Mouse (Mus musculus): Measurements from ENCODE around the gene Ogfod1. TPM values are rescaled to one million over a fixed set of nuclear protein-coding genes. Genes with fewer than 3 reads are reported as not detected.

Ogfod1 gene
- polyA plus RNA-seq, 1 experiment from 2014 or later: 13.4 TPM

DNA sequence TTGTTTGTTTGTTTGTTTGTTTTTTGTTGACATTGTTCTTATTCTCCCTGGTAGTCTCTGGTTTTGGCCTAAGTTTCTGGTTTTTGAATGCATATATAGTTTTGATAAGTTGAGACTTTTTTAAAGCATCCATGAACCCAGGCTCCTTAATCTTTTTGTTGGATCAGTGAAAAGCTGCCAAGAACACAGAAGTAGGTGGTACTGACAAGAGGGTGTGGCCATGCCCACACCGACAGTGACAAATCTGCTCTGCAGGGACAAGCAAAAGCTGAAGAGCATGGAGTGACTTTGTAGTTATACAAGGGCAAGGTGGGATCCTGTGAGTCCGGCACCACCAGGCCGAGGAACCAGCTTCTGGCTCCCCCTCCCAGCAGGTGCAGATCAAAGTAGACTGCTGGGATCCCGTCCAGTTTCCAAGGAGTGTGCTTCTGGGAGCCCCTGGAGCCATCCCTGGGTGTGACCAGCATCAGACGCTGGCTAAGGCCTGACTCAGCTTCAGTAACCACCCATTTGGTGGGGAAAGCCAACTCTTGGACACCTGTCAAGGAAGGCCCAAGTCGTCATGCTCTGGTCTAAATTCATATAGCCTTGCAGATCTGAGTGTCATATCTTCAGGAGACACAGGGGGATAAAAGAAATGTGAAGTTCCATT is 73.7 kb downstream of the Ogfod1 start:
- Histone ChIP-seq H3K27me3 (replicated peaks; ENCODE audit: control insufficient read depth, insufficient read depth, low read length) (no peaks in the 10 kb centered on the region), H3K27ac (ENCODE audit: low read depth) (no peak overlapping the region), H3K9ac (ENCODE audit: low read length) (no peak overlapping the region), H3K9me3 (ENCODE audit: control insufficient read depth, low read length) (no peaks in the 10 kb centered on the region), H3K4me2 (ENCODE audit: low read length) (no peak overlapping the region), H3K4me1 (replicated peaks; ENCODE audit: control insufficient read depth, insufficient read depth, low read length) (no peaks in the 10 kb centered on the region), H3K4me3 (ENCODE audit: low read depth, low read length) (no peak overlapping the region), H3K36me3 (ENCODE audit: control insufficient read depth, insufficient read depth, low read length) (no peaks in the 10 kb centered on the region)
- ATAC-seq (replicated peaks; ENCODE audit: low FRiP score, low TSS enrichment, low read depth) (no peak), DNase-seq (ENCODE audit: low spot score) (no peak)
- WGBS: 77% methylated on average over 6 of the region's 6 CpGs

DNA sequence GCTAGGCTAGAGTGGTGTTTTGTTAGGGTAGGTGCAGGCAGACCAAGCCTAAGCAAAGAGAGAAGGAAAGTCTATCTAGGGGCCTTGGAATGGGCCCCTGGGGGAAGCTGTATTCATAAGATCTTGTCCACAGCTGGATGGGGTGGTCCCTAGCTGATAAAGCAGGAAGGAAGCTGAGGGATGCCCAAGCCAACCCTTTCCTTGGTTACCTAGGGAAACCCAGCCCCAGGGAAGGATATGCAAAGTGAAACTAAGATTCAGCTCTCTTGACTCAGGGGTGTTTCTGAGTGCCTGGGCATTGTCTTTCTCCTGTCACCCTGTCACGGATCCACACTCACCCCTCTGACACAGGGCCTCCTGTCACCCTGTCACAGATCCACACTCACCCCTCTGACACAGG is 76.4 kb downstream of the Ogfod1 start:
- Histone ChIP-seq H3K36me3 (ENCODE audit: control insufficient read depth, insufficient read depth, low read length) (no peaks in the 10 kb centered on the region), H3K4me1 (replicated peaks; ENCODE audit: control insufficient read depth, insufficient read depth, low read length) (no peaks in the 10 kb centered on the region), H3K27me3 (replicated peaks; ENCODE audit: control insufficient read depth, insufficient read depth, low read length) (no peaks in the 10 kb centered on the region), H3K9me3 (ENCODE audit: control insufficient read depth, low read length) (no peaks in the 10 kb centered on the region), H3K27ac (ENCODE audit: low read depth) (no peak overlapping the region), H3K4me3 (ENCODE audit: low read depth, low read length) (no peak overlapping the region), H3K4me2 (ENCODE audit: low read length) (no peak overlapping the region), H3K9ac (ENCODE audit: low read length) (no peak overlapping the region)
- DNase-seq (ENCODE audit: low spot score) (no peak), ATAC-seq (replicated peaks; ENCODE audit: low FRiP score, low TSS enrichment, low read depth) (no peak)
- 54% methylated on average over 1 of the region's 1 CpGs for WGBS

DNA sequence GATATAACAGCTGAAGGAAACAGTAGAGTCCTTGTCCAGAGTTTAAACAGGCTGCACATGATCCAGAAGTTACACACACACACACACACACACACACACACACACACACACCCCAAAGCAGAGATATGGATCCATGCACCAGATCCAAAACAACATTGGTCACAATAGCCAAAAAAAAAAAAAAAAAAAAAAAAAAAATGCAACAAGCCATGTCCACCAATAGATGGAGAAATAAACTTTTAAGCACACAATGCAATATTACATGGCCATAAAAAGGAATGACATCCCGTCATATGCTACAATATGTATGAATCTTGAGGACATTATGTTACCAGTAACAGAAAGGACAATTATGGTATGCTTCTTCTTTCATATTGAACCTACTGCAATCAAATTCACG is 77.0 kb downstream of the Ogfod1 start:
- Histone ChIP-seq H3K4me2 (ENCODE audit: low read length) (no peak overlapping the region), H3K27me3 (replicated peaks; ENCODE audit: control insufficient read depth, insufficient read depth, low read length) (no peaks in the 10 kb centered on the region), H3K9ac (ENCODE audit: low read length) (no peak overlapping the region), H3K27ac (ENCODE audit: low read depth) (no peak overlapping the region), H3K4me1 (replicated peaks; ENCODE audit: control insufficient read depth, insufficient read depth, low read length) (no peaks in the 10 kb centered on the region), H3K36me3 (ENCODE audit: control insufficient read depth, insufficient read depth, low read length) (no peaks in the 10 kb centered on the region), H3K9me3 (ENCODE audit: control insufficient read depth, low read length) (no peaks in the 10 kb centered on the region), H3K4me3 (ENCODE audit: low read depth, low read length) (no peak overlapping the region)
- DNase-seq (ENCODE audit: low spot score) (no peak), ATAC-seq (replicated peaks; ENCODE audit: low FRiP score, low TSS enrichment, low read depth) (no peak)
- 86% methylated on average over 2 of the region's 2 CpGs for WGBS

Other genes starting within 250 kb of the Ogfod1 start
- gene Gnao1, start 227.2 kb upstream of the Ogfod1 start, polyA plus RNA-seq (2014; fragmentation: Nextera tagmentation; extraction: Ambion mirVana): 14.3 and 14.8 TPM in 2 replicates
- gene Amfr, start 24.4 kb upstream of the Ogfod1 start, polyA plus RNA-seq (2014; fragmentation: Nextera tagmentation; extraction: Ambion mirVana): 42.4 and 47.8 TPM in 2 replicates
- 128 and 141 TPM in 2 replicates for gene Nudt21, start 167 bp upstream of the Ogfod1 start, polyA plus RNA-seq (2014; fragmentation: Nextera tagmentation; extraction: Ambion mirVana)
- 12.2 and 13.2 TPM in 2 replicates for gene Bbs2, start 61.7 kb downstream of the Ogfod1 start, polyA plus RNA-seq (2014; fragmentation: Nextera tagmentation; extraction: Ambion mirVana)
- 1.3 TPM in 1 of 2 replicates, not detected in the other for gene Mt4, start 100.0 kb downstream of the Ogfod1 start, polyA plus RNA-seq (2014; fragmentation: Nextera tagmentation; extraction: Ambion mirVana)
- gene Mt3, start 115.4 kb downstream of the Ogfod1 start, polyA plus RNA-seq (2014; fragmentation: Nextera tagmentation; extraction: Ambion mirVana): 8.0 and 8.7 TPM in 2 replicates
- 104 and 155 TPM in 2 replicates for gene Mt2, start 135.5 kb downstream of the Ogfod1 start, polyA plus RNA-seq (2014; fragmentation: Nextera tagmentation; extraction: Ambion mirVana)
- 473 and 778 TPM in 2 replicates for gene Mt1, start 141.9 kb downstream of the Ogfod1 start, polyA plus RNA-seq (2014; fragmentation: Nextera tagmentation; extraction: Ambion mirVana)
- gene Nup93, start 177.4 kb downstream of the Ogfod1 start, polyA plus RNA-seq (2014; fragmentation: Nextera tagmentation; extraction: Ambion mirVana): 90.0 and 98.1 TPM in 2 replicates